Mouse (Mus musculus): ENCODE measurements at regions not wholly inside any gene's neighbourhood (a gene's known extent, or its start where the extent isn't known, plus 50 kb on each side); places are given as distances from the start of the nearest gene placed in this dataset.

- TF ChIP-seq POLR2A (IDR thresholded peaks at IDR 0.05; ENCODE audit: extremely low read depth, insufficient read depth, low read length) = no peak
- no peak for TF ChIP-seq CTCF (IDR thresholded peaks at IDR 0.05; ENCODE audit: extremely low read depth, insufficient read depth, low read length)
Measured at GRCm38 (mm10) chr17:47207471-47207870, 161.2 kb upstream of the Mrps10 start.

All from cortical plate, adult 2 months (tissue).